Mouse (Mus musculus) CH12.LX (cell line): ENCODE results near the gene Snx8. TPM values are rescaled to one million over a fixed set of nuclear protein-coding genes. Genes with fewer than 3 reads are reported as not detected.

Source experiments
- DNase-seq: peaks from one replicate; pipeline ENCODE4 v3.0.0-alpha.2; 2013; ENCODE audit errors: extremely low read depth
- H3K27ac ChIP-seq: 2 replicates; pipeline ENCODE4 v1.5.1; 2012; ENCODE audit warnings: low read depth, mild to moderate bottlenecking, control low read depth, moderate library complexity; ENCODE audit not compliant: insufficient read depth
- H3K27me3 ChIP-seq: replicated peaks from 2 replicates; pipeline ENCODE3; 2012; ENCODE audit warnings: inconsistent platforms
- H3K36me3 ChIP-seq, 2 experiments: replicated peaks in 1 of 2; 2 replicates each; pipeline versions ENCODE3 to v1.6.1; 2012; ENCODE audit warnings: inconsistent platforms in 1 of 2, low read length in 1 of 2, mild to moderate bottlenecking in 1 of 2, mixed read lengths in 1 of 2, moderate library complexity in 1 of 2; ENCODE audit not compliant: control insufficient read depth in 1 of 2, insufficient read depth in 1 of 2
- H3K4me1 ChIP-seq, 2 experiments: 2 replicates each; pipeline ENCODE4 v1.6.1; 2012; ENCODE audit warnings: inconsistent platforms in 1 of 2, moderate library complexity in 1 of 2; ENCODE audit not compliant: insufficient read depth in 2 of 2, control insufficient read depth in 1 of 2
- H3K4me2 ChIP-seq: 2 replicates; pipeline ENCODE4 v1.6.1; 2012; ENCODE audit warnings: low read depth, mild to moderate bottlenecking, control low read depth; ENCODE audit not compliant: poor library complexity, insufficient read depth, severe bottlenecking
- H3K4me3 ChIP-seq, 3 experiments: fragments of 150-350 bp in 1 of 3; sonication (generic) in 1 of 3; replicated peaks in 1 of 3; 2 replicates each; pipeline versions ENCODE3 to v1.5.1; 2011 to 2012; ENCODE audit warnings: low read depth in 2 of 3, low read length in 2 of 3, mild to moderate bottlenecking in 2 of 3, moderate library complexity in 2 of 3, control low read depth in 1 of 3, improper control_type of control experiment in 1 of 3, inconsistent platforms in 1 of 3, mixed read lengths in 1 of 3; ENCODE audit not compliant: poor library complexity in 1 of 3
- H3K79me2 ChIP-seq: replicated peaks from 2 replicates; pipeline ENCODE4 v1.6.1; 2012; ENCODE audit warnings: mild to moderate bottlenecking, moderate library complexity; ENCODE audit not compliant: control insufficient read depth, poor library complexity, insufficient read depth, severe bottlenecking; ENCODE audit errors: extremely low read depth
- H3K9ac ChIP-seq: 2 replicates; pipeline ENCODE4 v1.6.1; 2012; ENCODE audit warnings: low read depth, mild to moderate bottlenecking, control low read depth, moderate library complexity; ENCODE audit not compliant: insufficient read depth
- H3K9me3 ChIP-seq: replicated peaks from 2 replicates; pipeline ENCODE3; 2012; ENCODE audit warnings: low read length, inconsistent platforms, mixed read lengths
- CHD1 ChIP-seq: IDR thresholded peaks from 2 replicates; pipeline ENCODE4 v1.6.1; 2012; ENCODE audit warnings: low read depth, low read length, improper control_type of control experiment, inconsistent platforms
- CHD2 ChIP-seq: IDR thresholded peaks from 2 replicates; pipeline ENCODE4 v1.6.1; 2011; ENCODE audit warnings: low read length, improper control_type of control experiment
- E2F4 ChIP-seq: IDR thresholded peaks from 2 replicates; pipeline ENCODE4 v1.6.1; 2011; ENCODE audit warnings: low read depth, low read length, improper control_type of control experiment; ENCODE audit not compliant: insufficient replicate concordance
- ETS1 ChIP-seq: conservative IDR thresholded peaks from 2 replicates; pipeline ENCODE4 v1.6.1; 2012; ENCODE audit warnings: low read depth, mild to moderate bottlenecking, inconsistent platforms, low read length, improper control_type of control experiment, moderate library complexity
- GABPA ChIP-seq: IDR thresholded peaks from 2 replicates; pipeline ENCODE4 v1.6.1; 2012; ENCODE audit warnings: low read depth, low read length, improper control_type of control experiment, inconsistent platforms; ENCODE audit not compliant: insufficient replicate concordance
- HCFC1 ChIP-seq: IDR thresholded peaks from 2 replicates; pipeline ENCODE4 v1.6.1; 2012; ENCODE audit warnings: low read depth, mild to moderate bottlenecking, inconsistent platforms, low read length, improper control_type of control experiment
- JUND ChIP-seq: conservative IDR thresholded peaks from 2 replicates; pipeline ENCODE4 v1.6.1; 2011; ENCODE audit warnings: low read depth, low read length, improper control_type of control experiment
- KAT2A ChIP-seq: IDR thresholded peaks from 2 replicates; pipeline ENCODE4 v1.6.1; 2012; ENCODE audit warnings: low read length, improper control_type of control experiment, inconsistent platforms; ENCODE audit not compliant: insufficient replicate concordance
- MAX ChIP-seq: IDR thresholded peaks from 2 replicates; pipeline ENCODE4 v1.6.1; 2011; ENCODE audit warnings: low read length, improper control_type of control experiment
- MAZ ChIP-seq: IDR thresholded peaks from 2 replicates; pipeline ENCODE4 v1.6.1; 2012; ENCODE audit warnings: low read depth, mild to moderate bottlenecking, inconsistent platforms, low read length, improper control_type of control experiment, moderate library complexity
- MEF2A ChIP-seq: IDR thresholded peaks from 2 replicates; pipeline ENCODE4 v1.6.1; 2014; ENCODE audit warnings: low read depth, mild to moderate bottlenecking, inconsistent platforms, low read length, improper control_type of control experiment, borderline replicate concordance
- MYC ChIP-seq: IDR thresholded peaks from 2 replicates; pipeline ENCODE4 v1.6.1; 2011; ENCODE audit warnings: low read depth, mild to moderate bottlenecking, improper control_type of control experiment, low read length
- RAD21 ChIP-seq: IDR thresholded peaks from 2 replicates; pipeline ENCODE4 v1.6.1; 2011; ENCODE audit warnings: low read depth, mild to moderate bottlenecking, low read length, improper control_type of control experiment, moderate library complexity
- SIN3A ChIP-seq: IDR thresholded peaks from 2 replicates; pipeline ENCODE4 v1.6.1; 2012; ENCODE audit warnings: low read length, improper control_type of control experiment, inconsistent platforms
- TCF12 ChIP-seq: IDR thresholded peaks from 2 replicates; pipeline ENCODE4 v1.6.1; 2014; ENCODE audit warnings: low read depth, mild to moderate bottlenecking, inconsistent platforms, low read length, improper control_type of control experiment
- UBTF ChIP-seq: IDR thresholded peaks from 2 replicates; pipeline ENCODE4 v1.6.1; 2012; ENCODE audit warnings: low read depth, mild to moderate bottlenecking, inconsistent platforms, low read length, improper control_type of control experiment, moderate library complexity
- USF1 ChIP-seq: IDR thresholded peaks from 2 replicates; pipeline ENCODE4 v1.6.1; 2014; ENCODE audit warnings: low read depth, mild to moderate bottlenecking, inconsistent platforms, low read length, improper control_type of control experiment
- ZC3H11A ChIP-seq: IDR thresholded peaks from 2 replicates; pipeline ENCODE4 v1.6.1; 2012; ENCODE audit warnings: low read depth, mild to moderate bottlenecking, inconsistent platforms, low read length, improper control_type of control experiment
- ZKSCAN1 ChIP-seq: IDR thresholded peaks from 2 replicates; pipeline ENCODE4 v1.6.1; 2012; ENCODE audit warnings: low read depth, inconsistent platforms, low read length, improper control_type of control experiment, borderline replicate concordance
- ZMIZ1 ChIP-seq: IDR thresholded peaks from 2 replicates; pipeline ENCODE4 v1.6.1; 2012; ENCODE audit warnings: low read depth, mild to moderate bottlenecking, inconsistent platforms, low read length, improper control_type of control experiment
- dilution Hi-C: fragments of 300-500 bp; cut with MboI; formaldehyde crosslinking; loops from 2 replicates; pipeline ENCODE4 v1.14.3; 2020; ENCODE audit warnings: low sequenced_read_pairs; ENCODE audit not compliant: extremely low pct_unique_long_range_greater_than_20kb, extremely low pct_ligation_motif_present
- in situ Hi-C: fragments of 300-500 bp; cut with MboI; formaldehyde crosslinking; loops from 3 replicates; pipeline ENCODE4 v1.14.3; 2019; ENCODE audit warnings: low sequenced_read_pairs, low pct_ligation_motif_present, low pct_unique_long_range_greater_than_20kb, mixed read lengths
- polyA plus RNA-seq: library from polyadenylated mRNA; unstranded; fragments of >175 nt; gene quantifications from 2 replicates; pipeline ENCODE4 v1.2.1, GENCODE M21; 2012; ENCODE audit warnings: low read depth; ENCODE audit not compliant: insufficient read length
- total RNA-seq, 2 experiments: library from RNA; depleted of rRNA; stranded (reverse); fragments of 300-350 nt in 1 of 2; fragments of >200 nt in 1 of 2; gene quantifications; 2 replicates each; pipeline ENCODE4 v1.2.3; 2012 to 2014

Gene Snx8
- total and polyA plus RNA-seq, 3 experiments, result 20.8 to 42.4 (median 34.6) TPM

GRCm38 (mm10) chr5:140370446-140371254 lies 18.4 kb downstream of the Snx8 start:
- in situ Hi-C loops (no loop called here), dilution Hi-C loops (no loop called here)
- DNase-seq, result no peak
- no peak overlapping the region for H3K9ac ChIP-seq
- no peak overlapping the region for H3K4me3 ChIP-seq
- 0 out of 2 replicates have a peak, but pooled peaks cover 8% of the 10 kb centered on the region for H3K79me2 ChIP-seq
- H3K4me2 ChIP-seq, result no peak overlapping the region
- TF ChIP-seq MEF2A (no peak), JUND (no peak), MAX (no peak), ZMIZ1 (no peak), ZC3H11A (no peak), HCFC1 (no peak), CHD2 (no peak), E2F4 (no peak), MYC (no peak)
- H3K9me3 ChIP-seq, result peaks cover 7% of the 10 kb centered on the region
- no peaks in the 10 kb centered on the region for H3K27me3 ChIP-seq
- H3K36me3 ChIP-seq, result peaks cover 0 to 54% of the 10 kb centered on the region in 2 experiments
- no peak overlapping the region for H3K27ac ChIP-seq
- H3K4me1 ChIP-seq, result peaks cover 7 to 72% of the 10 kb centered on the region in 2 experiments

GRCm38 (mm10) chr5:140369466-140369865 lies 19.6 kb downstream of the Snx8 start:
- dilution Hi-C loops, result no loop called here
- Histone ChIP-seq H3K36me3 (peaks cover 2 to 63% of the 10 kb centered on the region in 2 experiments), H3K9ac (no peak overlapping the region), H3K4me1 (peaks cover 6 to 60% of the 10 kb centered on the region in 2 experiments), H3K27ac (no peak overlapping the region), H3K4me2 (no peak overlapping the region), H3K79me2 (0 out of 2 replicates have a peak, but pooled peaks cover 8% of the 10 kb centered on the region), H3K4me3 (no peak overlapping the region), H3K27me3 (no peaks in the 10 kb centered on the region), H3K9me3 (peaks cover 7% of the 10 kb centered on the region)
- DNase-seq, result no peak
- TF ChIP-seq ZKSCAN1 (no peak), RAD21 (no peak), CHD1 (no peak), TCF12 (no peak), UBTF (no peak), HCFC1 (no peak), KAT2A (no peak), MAZ (no peak), USF1 (no peak), SIN3A (no peak), GABPA (no peak), ETS1 (no peak)
- in situ Hi-C loops, result no loop called here
